Mouse (Mus musculus): ENCODE results near the gene Slc25a10. TPM values are rescaled to one million over a fixed set of nuclear protein-coding genes. Genes with fewer than 3 reads are reported as not detected.

The Slc25a10 gene
- polyA plus RNA-seq, 1 experiment from 2014 or later, result 37.7 TPM

DNA sequence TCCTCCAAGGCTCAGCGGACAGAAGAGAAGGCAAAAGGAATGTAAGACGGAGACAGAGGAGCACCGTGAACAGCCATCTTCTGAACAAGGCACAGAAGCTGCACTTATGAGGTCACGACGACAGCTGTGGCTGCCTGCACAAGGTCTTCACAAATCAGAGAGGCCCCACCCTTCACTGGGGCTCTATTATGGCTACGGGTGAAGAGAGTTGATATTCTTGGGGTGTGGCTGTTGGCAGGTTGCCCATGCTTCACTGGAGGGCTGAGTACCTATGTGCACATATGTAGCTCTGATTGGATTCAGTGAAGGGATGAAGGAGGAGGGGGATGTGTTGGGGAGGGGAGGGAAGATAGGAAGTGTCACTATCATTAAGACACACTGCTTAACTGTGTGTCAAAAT lies 26.9 kb downstream of the Slc25a10 start:
- H3K4me1 ChIP-seq, result peaks cover 3% of the 10 kb centered on the region; the same call in 1 of the 2 replicates
- no peaks in the 10 kb centered on the region for H3K36me3 ChIP-seq
- 80% methylated on average over 6 of the region's 6 CpGs for WGBS
- H3K9ac ChIP-seq, result no peak overlapping the region
- H3K27ac ChIP-seq, result no peak overlapping the region
- 0 out of 2 replicates have a peak, but pooled peaks cover 4% of the 10 kb centered on the region for H3K27me3 ChIP-seq
- no peak overlapping the region for H3K4me2 ChIP-seq (replicated peaks)
- no peak for ATAC-seq (ENCODE audit: low FRiP score)
- H3K9me3 ChIP-seq (replicated peaks), result no peaks in the 10 kb centered on the region
- H3K4me3 ChIP-seq, result no peak overlapping the region

DNA sequence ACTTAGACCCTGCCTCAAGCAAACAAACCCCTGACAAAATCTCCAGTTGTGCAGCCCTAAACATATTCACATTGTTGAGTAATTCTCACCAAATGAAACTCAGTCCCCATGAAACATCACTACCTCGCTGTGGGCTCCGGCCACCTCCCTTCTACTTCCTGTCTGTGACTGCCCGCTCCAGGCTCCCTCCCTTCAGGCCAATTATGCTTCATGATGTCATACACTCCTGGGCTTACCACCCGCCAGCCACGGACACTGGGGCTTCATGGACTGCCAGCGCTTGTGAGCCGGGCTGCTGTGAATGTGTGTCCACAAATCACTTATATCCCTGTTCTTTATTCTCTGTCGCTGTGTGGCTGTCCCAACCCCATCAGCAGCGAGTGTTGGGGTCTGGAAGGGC lies 28.1 kb downstream of the Slc25a10 start:
- H3K9me3 ChIP-seq (replicated peaks), result no peaks in the 10 kb centered on the region
- WGBS, result 58% methylated on average over 9 of the region's 9 CpGs
- no peak for ATAC-seq (ENCODE audit: low FRiP score)
- H3K27me3 ChIP-seq, result 0 out of 2 replicates have a peak, but pooled peaks cover 4% of the 10 kb centered on the region
- H3K4me1 ChIP-seq, result peaks cover 3% of the 10 kb centered on the region; the same call in 1 of the 2 replicates
- no peak overlapping the region for H3K9ac ChIP-seq
- H3K4me3 ChIP-seq, result no peak overlapping the region
- no peak overlapping the region for H3K27ac ChIP-seq
- H3K36me3 ChIP-seq, result no peaks in the 10 kb centered on the region
- no peak overlapping the region for H3K4me2 ChIP-seq (replicated peaks)

DNA sequence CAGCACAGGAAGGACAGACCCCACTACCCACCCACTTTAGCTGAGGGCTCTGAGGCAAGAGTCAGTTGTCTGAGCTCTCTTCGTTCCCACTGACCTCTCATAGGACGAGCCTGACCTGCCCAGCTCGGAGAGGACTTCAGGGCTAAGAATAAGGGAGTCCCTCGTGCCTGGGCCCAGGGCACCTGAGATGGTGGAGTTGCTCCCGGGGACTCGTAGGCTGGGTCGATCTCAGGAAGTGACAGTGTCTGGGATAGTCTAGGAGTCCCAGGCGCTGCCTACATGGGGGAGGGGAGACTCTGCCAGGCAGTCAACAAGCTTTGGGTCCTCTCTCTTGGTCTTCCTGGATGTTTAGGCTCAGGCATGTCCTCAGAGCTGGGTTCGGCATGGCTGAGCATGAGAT lies 28.9 kb downstream of the Slc25a10 start:
- Histone ChIP-seq H3K36me3 (no peaks in the 10 kb centered on the region), H3K9ac (no peak overlapping the region), H3K4me1 (peaks cover 3% of the 10 kb centered on the region; the same call in 1 of the 2 replicates), H3K4me3 (no peak overlapping the region), H3K4me2 (replicated peaks) (no peak overlapping the region), H3K9me3 (replicated peaks) (no peaks in the 10 kb centered on the region), H3K27ac (no peak overlapping the region), H3K27me3 (0 out of 2 replicates have a peak, but pooled peaks cover 4% of the 10 kb centered on the region)
- no peak for ATAC-seq (ENCODE audit: low FRiP score)
- WGBS, result 80% methylated on average over 9 of the region's 9 CpGs

DNA sequence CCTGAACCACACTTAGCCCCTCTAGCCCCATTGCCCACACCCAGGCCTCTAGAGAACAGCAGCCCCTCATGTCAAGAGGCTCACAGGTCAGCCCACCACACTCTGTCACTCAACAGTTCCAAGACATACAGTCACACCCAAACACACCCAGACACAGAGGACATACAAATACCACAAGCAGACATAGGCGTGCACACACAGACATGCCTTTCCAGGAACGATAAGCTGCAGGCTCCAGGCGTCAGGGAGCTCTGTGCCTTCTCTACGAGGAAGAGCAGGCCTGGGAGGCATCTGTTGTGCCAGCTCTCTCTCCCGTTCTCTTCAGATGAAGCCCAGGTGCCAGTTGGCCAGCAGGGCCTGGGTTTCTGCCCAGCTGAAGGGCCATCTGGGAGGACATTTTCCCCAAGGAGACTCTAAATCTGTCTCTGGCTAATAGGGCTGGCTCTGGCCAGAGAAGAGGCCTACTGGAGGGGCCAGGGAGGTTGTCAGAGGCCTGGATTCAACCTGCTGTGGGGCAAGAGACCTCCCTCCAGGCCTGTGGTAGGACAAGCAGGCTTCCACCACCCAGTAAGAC lies 29.4 kb downstream of the Slc25a10 start:
- Histone ChIP-seq H3K9me3 (replicated peaks) (no peaks in the 10 kb centered on the region), H3K27ac (no peak overlapping the region), H3K4me3 (no peak overlapping the region), H3K9ac (no peak overlapping the region), H3K36me3 (no peaks in the 10 kb centered on the region), H3K4me1 (peaks cover 3% of the 10 kb centered on the region; the same call in 1 of the 2 replicates), H3K4me2 (replicated peaks) (no peak overlapping the region), H3K27me3 (0 out of 2 replicates have a peak, but pooled peaks cover 4% of the 10 kb centered on the region)
- 84% methylated on average over 5 of the region's 5 CpGs for WGBS
- no peak for ATAC-seq (ENCODE audit: low FRiP score)

DNA sequence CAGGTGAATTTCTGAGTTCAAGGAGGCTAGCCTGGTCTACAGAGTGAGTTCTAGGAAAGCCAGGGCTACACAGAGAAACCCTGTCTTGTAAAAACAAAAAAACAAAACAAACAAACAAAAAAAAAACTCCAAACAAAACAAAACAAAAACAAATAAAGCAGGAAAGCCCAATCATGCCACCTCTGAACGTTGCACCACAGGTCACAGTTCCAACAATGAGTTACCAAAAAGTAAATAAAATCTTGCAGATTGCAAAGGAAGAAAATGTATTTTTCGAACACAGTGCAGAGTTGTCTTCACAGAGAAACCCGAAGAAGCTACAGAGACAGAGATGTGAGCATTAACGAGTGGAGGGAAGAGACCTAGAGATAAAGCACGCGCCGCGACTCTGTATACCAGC lies 30.9 kb downstream of the Slc25a10 start:
- no peak overlapping the region for H3K4me3 ChIP-seq
- H3K27me3 ChIP-seq, result peaks cover 2% of the 10 kb centered on the region
- ATAC-seq (ENCODE audit: low FRiP score), result no peak
- WGBS, result 86% methylated on average over 8 of the region's 8 CpGs
- no peak overlapping the region for H3K27ac ChIP-seq
- H3K4me1 ChIP-seq, result peaks cover 3% of the 10 kb centered on the region; the same call in 1 of the 2 replicates
- no peaks in the 10 kb centered on the region for H3K9me3 ChIP-seq (replicated peaks)
- no peak overlapping the region for H3K9ac ChIP-seq
- no peak overlapping the region for H3K4me2 ChIP-seq (replicated peaks)
- no peaks in the 10 kb centered on the region for H3K36me3 ChIP-seq

DNA sequence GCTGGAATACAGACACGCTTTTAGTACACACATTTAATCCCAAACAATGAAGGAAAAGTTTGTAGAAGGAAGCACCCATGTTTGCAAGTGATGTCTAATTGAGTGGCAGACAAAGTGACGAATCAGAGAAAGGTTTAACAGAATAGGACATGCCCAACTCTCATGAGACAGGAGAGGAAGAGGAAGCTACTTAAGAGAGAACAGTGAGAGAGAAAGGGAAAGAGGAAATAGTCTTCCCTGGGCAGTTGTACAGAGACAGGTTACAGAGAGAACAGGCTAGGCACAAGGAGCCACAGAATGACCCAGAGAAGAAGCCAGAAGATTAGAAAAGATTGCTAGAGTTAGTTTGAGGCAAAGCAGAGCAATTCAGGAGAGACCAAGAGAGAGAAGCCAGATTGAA lies 34.3 kb downstream of the Slc25a10 start:
- ATAC-seq (ENCODE audit: low FRiP score), result no peak
- H3K4me2 ChIP-seq (replicated peaks), result no peak overlapping the region
- H3K27me3 ChIP-seq, result peaks cover 36% of the 10 kb centered on the region
- H3K27ac ChIP-seq, result no peak overlapping the region
- H3K9ac ChIP-seq, result no peak overlapping the region
- H3K4me1 ChIP-seq, result peaks cover 7% of the 10 kb centered on the region
- no peaks in the 10 kb centered on the region for H3K36me3 ChIP-seq
- H3K4me3 ChIP-seq, result no peak overlapping the region
- 72% methylated on average over 2 of the region's 2 CpGs for WGBS
- H3K9me3 ChIP-seq (replicated peaks), result no peaks in the 10 kb centered on the region

DNA sequence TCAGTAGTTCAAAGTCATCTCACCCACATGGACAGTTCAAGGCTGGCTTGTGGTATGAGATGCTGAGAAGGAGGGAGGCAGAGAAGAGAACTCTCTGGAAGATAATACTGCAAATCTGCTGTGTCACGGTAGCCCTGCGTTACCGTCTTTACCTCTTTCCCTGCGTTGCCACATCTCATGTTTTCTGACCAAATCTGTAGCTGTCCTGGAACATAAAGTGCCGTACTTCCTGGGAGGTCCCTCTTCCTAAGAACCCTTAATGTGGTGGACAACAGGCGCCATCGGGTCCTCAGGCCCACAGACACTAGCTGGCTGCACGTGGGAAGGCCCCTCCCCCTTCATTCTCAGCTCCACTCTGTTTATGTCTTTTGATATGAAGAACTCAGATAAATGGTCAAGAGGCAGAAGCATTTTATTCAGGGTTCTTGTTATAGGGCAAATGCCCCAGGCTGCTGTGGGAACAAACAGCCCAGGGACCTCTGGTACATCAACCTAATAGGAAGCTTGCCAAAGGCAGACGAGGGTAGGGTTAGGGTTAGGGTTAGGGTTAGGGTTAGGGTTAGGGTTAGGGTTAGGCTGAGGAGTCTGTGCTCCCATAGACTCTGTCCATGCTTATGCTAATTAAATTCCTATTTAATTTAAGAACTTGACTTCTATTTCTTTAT lies 36.2 kb downstream of the Slc25a10 start:
- no peak for ATAC-seq (ENCODE audit: low FRiP score)
- Histone ChIP-seq H3K4me2 (replicated peaks) (no peak overlapping the region), H3K9me3 (replicated peaks) (no peaks in the 10 kb centered on the region), H3K4me1 (peaks cover 9% of the 10 kb centered on the region), H3K27ac (no peak overlapping the region), H3K27me3 (peaks cover 55% of the 10 kb centered on the region), H3K36me3 (no peaks in the 10 kb centered on the region), H3K4me3 (no peak overlapping the region), H3K9ac (no peak overlapping the region)
- 80% methylated on average over 9 of the region's 9 CpGs for WGBS

DNA sequence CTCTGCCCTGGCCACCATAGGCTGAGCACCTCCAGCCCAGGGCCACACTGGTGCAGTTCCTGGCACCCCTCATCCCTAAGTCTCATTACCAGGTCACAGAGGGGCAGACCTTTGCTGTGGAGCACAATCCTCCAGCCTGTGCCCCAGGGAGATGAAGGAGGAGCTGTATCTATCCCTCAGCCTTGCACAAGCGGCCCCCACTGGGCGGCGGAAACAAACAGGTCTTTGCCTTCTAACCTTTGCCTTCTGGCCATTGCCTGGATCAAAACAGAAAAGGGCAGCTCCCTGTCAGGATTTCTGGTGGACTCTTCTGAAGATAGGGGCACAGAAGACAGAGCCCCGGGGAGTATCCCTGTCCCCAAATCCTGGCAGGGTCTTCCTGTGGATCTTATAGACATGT lies 37.3 kb downstream of the Slc25a10 start:
- Histone ChIP-seq H3K9me3 (replicated peaks) (no peaks in the 10 kb centered on the region), H3K9ac (no peak overlapping the region), H3K36me3 (no peaks in the 10 kb centered on the region), H3K27me3 (peaks cover 62% of the 10 kb centered on the region), H3K4me2 (replicated peaks) (no peak overlapping the region), H3K27ac (no peak overlapping the region), H3K4me1 (peaks cover 9% of the 10 kb centered on the region), H3K4me3 (no peak overlapping the region)
- no peak for ATAC-seq (ENCODE audit: low FRiP score)
- 43% methylated on average over 4 of the region's 4 CpGs for WGBS

DNA sequence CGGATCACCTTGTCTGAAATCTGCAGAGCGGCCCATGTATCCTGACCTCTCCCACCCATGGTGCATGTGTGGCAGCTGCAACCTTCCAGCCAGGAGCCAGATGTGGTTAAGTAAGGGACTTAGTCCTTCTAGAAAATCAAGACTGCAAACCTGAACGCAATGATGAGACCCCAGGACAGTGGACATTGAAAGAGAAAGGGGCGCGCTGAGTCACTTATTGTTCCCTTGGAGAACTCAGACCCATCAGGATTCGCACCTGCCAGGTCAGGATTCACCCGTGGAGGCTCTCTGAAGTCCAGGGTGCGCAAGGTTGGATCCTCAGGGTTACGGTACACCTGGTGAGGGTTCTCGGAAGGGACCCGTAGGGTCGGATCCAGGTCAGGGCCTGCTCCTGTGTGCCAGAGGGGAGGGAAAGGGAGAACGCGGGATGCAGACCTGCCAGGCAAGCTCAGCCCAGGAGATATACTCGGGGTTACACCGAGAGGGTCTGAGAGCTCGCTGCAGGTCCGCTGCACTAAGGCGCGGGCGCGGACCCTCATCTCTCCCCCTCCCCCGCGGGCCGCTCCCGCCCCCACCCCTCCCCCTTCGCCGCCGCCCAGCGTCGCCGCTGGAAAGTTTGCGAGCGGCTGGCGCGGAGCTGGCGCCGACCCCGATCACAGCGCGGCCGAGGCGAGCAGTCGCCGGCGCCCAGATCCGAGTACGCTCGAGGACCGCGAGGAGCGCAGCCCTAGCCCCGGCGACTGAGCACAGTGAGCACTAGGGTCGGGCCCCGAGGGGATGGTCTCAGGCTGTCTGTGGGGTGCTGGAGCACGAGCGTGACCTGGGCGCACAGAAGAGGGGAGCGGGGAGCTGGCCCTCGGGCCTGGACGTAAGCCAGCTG lies 38.7 kb downstream of the Slc25a10 start, which contains the start of gene Gcgr:
Gene Gcgr, plus strand, starts transcription at position 615 of the 880 bp plus-strand sequence.
- WGBS, result 9% methylated on average over 49 of the region's 62 CpGs
- Histone ChIP-seq H3K27ac (no peak within 1 kb of the TSS), H3K27me3 (peaks cover 73% of the 10 kb centered on the region), H3K4me2 (replicated peaks) (peak within 1 kb of the TSS; percentile 62), H3K9ac (peak within 1 kb of the TSS; percentile 55), H3K9me3 (replicated peaks) (no peaks in the 10 kb centered on the region), H3K4me1 (peaks cover 9% of the 10 kb centered on the region), H3K4me3 (peak within 1 kb of the TSS; percentile 39), H3K36me3 (no peaks in the 10 kb centered on the region)
- no peak for ATAC-seq (ENCODE audit: low FRiP score)

DNA sequence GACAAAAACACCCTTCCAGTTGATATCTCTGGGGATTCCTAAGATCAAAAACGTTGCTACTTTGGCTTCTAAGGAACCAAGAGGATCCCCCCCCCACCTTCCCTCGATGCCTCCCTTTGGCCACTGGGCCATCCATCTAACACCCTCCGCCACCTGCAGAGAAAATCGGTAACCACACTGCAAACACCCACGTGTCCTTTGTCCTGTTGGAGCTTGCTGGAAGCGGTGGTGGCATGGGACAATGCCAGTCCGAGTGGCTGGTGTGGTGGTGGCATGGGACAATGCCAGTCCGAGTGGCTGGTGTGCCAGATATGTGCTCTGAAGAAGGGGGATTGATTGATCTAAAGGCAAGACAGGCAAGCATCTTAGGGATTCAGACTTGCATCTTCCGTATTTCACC lies 40.0 kb downstream of the Slc25a10 start:
- Histone ChIP-seq H3K36me3 (no peaks in the 10 kb centered on the region), H3K27ac (no peak overlapping the region), H3K4me2 (replicated peaks) (peak overlapping the region; percentile 62; the same call in 1 of the 2 replicates), H3K9ac (no peak overlapping the region), H3K4me1 (peaks cover 9% of the 10 kb centered on the region), H3K9me3 (replicated peaks) (no peaks in the 10 kb centered on the region), H3K27me3 (peaks cover 73% of the 10 kb centered on the region), H3K4me3 (no peak overlapping the region)
- no peak for ATAC-seq (ENCODE audit: low FRiP score)
- 26% methylated on average over 9 of the region's 9 CpGs for WGBS

DNA sequence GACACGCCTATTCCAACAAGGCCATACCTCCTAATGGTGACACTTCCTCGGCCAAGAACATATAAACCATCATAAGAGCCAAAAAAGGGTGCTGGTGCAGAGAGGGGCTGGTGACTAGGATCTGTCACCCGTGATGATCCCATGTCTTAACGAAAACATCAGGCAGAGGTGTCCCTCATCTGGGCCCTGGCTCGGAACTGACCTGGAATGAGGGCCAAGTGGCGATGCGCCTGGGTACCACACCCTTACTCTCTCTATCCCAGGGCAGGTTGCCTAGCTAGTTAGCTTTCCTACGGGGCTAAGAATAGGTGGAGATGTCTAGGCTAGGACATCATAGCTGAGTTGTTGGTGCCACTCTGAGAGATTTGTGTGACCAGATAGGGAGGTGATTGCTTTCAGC lies 42.5 kb downstream of the Slc25a10 start:
- 81% methylated on average over 8 of the region's 8 CpGs for WGBS
- H3K4me1 ChIP-seq, result peaks cover 18% of the 10 kb centered on the region
- H3K4me2 ChIP-seq (replicated peaks), result no peak overlapping the region
- H3K36me3 ChIP-seq, result no peaks in the 10 kb centered on the region
- H3K9ac ChIP-seq, result no peak overlapping the region
- H3K27ac ChIP-seq, result no peak overlapping the region
- H3K4me3 ChIP-seq, result no peak overlapping the region
- no peaks in the 10 kb centered on the region for H3K9me3 ChIP-seq (replicated peaks)
- peaks cover 55% of the 10 kb centered on the region for H3K27me3 ChIP-seq
- no peak for ATAC-seq (ENCODE audit: low FRiP score)

DNA sequence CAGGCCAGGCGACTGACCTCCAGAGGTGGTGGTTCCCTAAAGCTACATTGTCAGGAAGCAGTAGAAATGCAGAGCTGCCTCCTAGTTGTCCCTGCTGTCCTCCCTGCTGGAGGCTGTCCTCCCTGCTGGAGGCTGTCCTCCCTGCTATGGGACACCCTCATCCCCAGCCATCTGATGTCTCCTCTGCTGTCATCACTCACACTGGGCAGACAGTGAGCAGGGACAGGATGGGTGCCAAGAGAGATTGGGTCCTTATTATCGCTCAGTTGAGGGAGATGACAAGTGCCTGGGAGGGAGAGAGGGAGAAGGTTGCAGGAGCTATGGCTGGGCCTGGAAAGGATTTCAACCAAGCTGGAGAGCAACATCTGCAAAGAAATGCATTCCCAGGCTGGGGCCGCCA lies 43.5 kb downstream of the Slc25a10 start:
- no peak for ATAC-seq (ENCODE audit: low FRiP score)
- no peak overlapping the region for H3K9ac ChIP-seq
- H3K27ac ChIP-seq, result no peak overlapping the region
- peaks cover 45% of the 10 kb centered on the region for H3K27me3 ChIP-seq
- H3K36me3 ChIP-seq, result no peaks in the 10 kb centered on the region
- peaks cover 28% of the 10 kb centered on the region for H3K4me1 ChIP-seq
- 82% methylated on average over 3 of the region's 3 CpGs for WGBS
- no peaks in the 10 kb centered on the region for H3K9me3 ChIP-seq (replicated peaks)
- H3K4me3 ChIP-seq, result no peak overlapping the region
- no peak overlapping the region for H3K4me2 ChIP-seq (replicated peaks)
